Mouse (Mus musculus) frontal cortex, adult (tissue): ENCODE results near the gene Alyref2.
A peak's percentile ranks its signal among the peaks of the same experiment; 100 is the strongest.
"Not testable (repeated sequence)": the region's sequence is repeated elsewhere in the genome, so short reads cannot be mapped to it uniquely, and the experiment has no call there.

Source experiments
- ATAC-seq: cut with Nextera tagmentation; 2 replicates; pipeline ENCODE4 v1.9.2; 2017; ENCODE audit warnings: mild to moderate bottlenecking, moderate library complexity, mixed read lengths; ENCODE audit not compliant: low TSS enrichment

Alyref2 gene

DNA sequence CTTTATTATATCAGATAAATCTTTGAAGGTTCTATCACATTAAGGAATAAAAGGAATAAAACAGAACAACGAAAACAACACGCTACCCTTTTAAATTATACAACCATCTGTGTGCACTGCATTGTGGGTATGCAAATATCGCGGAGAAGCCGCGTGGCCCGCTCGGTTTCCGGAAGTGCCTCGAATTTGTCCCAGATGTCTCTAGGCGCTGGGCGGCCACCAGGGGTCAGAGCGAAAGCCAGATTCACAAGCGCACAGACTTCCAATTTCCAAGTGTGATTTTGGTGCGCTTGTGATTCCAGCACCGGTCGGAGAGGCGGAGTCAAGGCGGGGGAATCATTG, at the start of gene Alyref2:
Alyref2 (plus strand) TSS at position 229 of the 342 bp plus-strand sequence.
- ATAC-seq: peak; percentile 81

DNA sequence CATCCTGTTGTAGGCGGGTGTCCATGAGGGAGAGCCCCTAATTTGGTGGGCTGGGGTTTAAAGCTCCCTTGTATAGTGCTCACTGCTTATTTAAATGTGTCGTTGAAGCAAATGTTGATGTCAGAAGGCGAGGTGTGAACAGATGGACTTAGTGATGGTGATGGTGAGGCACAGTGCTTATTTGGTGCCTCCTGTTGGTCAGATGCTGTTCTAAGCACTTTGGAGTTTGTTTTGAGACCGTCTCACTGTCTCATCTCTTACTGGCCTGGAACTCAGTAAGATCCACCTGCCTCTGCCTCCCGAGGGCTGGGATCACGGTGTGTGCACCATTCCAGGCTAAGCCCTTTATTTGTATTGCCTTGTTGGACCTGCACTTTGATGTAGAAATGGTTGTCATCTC, 48.4 kb upstream of the Alyref2 start:
- no peak for ATAC-seq

DNA sequence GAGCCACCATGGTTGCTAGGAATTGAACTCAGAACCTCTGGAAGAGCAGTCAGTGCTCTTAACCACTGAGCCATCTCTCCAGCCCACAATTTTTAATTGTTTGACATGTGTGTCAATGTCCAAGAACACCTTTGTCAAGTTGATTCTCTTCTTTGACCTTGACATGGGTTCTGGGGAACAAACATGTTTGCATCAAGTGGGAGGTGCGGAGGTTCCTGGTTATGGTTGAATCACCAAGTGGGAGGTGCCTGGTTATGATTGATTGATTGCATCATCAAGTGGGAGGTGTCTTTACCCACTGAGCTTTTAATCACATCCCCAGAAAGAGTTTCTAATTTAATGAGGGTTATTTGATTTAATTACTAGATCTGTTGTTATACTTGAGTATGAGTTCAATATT, 45.7 kb upstream of the Alyref2 start:
- ATAC-seq: no peak

DNA sequence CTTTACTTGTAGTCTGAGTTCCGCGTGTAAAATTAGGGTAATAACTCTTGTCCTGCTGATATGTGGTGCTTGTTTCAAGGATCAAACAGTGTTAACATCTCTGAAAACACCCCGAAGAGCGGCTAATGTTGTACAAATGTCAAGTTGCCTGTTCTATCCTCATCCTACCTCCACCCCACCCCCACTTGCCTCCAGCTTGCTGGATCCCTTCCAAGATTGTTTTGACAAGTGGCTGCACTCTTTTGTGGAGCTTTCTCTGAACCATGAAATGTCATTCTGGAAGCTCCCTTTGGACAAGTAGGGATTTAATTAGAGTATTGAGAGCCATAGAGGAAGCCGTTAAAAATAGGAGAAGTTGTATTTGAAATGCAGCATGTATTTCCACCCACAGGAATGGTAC, 43.5 kb upstream of the Alyref2 start:
- no peak for ATAC-seq

DNA sequence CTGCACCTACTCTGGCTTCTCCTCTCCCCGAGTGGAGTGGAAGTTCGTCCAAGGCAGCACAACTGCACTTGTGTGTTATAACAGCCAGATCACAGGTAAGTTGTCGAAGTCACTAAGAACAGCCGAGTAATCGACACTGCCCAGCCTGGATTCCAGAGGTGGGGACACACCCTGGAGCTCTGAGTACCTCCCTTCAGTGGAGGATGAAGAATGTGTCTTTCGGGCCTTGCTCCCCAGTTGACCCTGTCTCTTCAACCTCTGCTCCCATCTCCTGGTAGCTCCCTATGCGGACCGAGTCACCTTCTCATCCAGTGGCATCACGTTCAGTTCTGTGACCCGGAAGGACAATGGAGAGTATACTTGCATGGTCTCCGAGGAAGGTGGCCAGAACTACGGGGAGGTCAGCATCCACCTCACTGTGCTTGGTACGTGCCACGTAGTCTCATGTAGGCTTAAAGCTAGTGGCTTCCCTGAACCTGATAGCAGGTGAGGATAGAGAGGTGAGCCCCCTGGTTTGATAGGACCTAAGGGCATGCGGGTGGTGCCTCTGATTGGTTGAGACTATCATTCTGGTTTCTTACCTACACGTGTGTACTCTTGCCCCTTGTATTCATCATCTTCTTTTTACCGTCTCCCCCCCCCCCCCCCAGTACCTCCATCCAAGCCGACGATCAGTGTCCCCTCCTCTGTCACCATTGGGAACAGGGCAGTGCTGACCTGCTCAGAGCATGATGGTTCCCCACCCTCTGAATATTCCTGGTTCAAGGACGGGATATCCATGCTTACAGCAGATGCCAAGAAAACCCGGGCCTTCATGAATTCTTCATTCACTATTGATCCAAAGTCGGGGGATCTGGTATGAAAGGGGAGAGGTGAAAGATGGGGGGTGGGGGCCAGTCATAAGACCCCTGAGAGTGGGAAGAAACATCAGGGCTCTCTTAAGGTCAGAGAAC, 42.5 kb upstream of the Alyref2 start:
- no peak for ATAC-seq

DNA sequence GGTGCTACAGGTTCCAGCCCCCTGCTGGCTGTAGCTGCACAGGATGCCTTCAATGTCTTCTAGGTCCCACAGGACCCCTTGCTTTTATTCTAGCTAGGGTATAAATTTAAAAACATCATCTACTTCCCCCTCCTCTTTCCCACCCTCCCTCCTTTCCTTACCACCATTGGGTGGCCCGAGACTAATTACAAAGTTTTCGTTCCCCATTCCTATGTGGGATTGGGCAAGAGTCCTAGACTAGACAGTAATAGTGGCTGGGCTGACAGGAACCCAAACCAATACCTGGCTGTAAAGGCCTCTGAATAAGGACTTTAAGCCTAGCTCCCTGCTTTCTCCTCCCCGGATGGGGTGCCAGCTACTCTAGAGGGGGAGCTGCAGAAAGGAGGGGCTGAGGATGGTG, 40.1 kb upstream of the Alyref2 start:
- no peak for ATAC-seq

DNA sequence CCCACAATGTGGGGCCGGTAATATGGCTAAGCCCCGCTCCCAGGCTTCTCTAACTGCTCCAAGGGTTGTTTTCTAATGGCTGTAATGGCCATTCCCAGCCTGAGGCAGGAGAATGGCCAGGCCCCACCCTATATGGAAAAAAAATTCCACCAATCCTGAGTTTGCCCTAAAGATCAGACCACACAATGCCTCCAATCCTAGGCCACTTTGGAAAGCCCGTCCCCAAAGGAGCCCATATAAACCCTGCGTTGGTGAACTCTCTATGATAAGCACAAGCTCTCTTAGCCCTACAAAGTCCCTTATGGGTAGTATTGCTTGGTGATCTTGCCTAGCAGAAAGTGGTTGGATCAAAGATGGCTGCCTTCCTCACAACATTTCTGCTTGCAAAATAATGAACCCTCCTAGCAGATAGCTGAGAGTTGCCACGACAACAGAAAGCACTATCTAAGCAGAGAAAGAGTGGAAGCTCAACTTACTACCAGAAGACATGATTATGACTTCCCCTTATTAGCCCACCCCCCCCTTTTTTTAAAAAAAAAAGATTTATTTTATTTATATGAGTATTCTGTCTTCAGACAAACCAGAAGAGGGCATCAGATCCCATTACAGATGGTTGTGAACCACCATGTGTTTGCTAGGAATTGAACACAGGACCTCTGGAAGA, 37.4 kb upstream of the Alyref2 start:
- no peak for ATAC-seq

DNA sequence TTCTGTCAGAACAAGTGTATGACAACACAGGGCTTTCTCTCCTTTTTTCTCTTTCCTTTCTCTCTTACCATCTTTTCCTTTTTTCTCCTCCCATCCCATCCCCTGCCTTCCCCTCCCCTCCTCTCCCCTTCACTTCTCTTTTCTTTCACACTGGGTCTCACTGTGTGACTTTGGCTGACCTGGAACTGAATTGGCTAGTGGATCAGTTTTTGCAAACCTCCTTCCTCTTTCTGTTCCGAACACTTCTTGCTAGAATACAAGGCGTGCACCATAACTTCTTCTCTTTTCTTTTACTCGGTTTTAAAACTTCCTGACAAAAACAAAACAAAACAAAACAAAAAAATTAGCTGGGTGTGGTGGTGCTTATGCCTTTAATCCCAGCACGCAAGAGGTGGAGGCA, 36.7 kb upstream of the Alyref2 start:
- ATAC-seq: no peak

DNA sequence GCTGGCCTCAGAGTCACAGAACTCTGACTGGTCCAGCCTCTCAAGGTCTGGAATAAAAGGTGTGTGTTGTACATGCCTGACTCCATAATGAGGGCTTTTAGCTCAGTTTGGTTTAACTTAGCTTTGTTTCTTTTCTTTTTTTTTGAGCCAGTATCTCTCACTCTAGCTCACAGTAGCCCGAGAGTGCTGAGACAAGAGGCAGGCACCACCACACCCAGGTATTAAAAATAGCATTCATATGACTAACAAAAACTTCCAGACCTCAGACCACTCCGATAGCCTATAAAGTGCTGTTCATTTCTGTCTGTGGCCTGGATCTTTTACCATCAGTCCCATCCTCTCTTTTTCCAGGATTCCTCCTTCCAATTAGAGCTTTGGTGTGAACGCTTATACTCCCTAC, 33.6 kb upstream of the Alyref2 start:
- no peak for ATAC-seq

DNA sequence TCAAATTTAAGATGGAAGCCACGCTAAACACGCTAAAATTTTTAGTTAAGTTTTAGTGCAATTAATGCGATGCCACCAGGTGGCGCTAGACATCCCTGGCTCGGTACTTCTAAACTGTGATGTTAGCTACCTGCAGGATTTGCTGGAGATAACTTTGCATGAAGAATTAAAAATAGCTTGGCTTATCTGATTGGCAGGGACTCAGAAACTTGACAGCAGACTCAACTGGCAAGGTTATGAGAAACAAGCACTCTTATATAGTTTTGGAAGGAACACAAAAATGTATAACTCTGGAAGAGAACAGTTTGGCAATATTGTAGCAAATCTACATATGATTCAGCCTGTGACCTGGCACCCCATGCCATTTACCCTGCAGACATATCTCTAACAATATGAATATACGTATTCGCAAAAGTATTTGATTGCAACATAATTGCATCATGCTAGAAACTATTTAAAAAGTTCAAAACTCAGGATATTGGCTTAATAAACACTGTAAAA, 32.9 kb upstream of the Alyref2 start:
- 0 out of 2 replicates have a peak, but pooled peaks have one; percentile 31 for ATAC-seq

DNA sequence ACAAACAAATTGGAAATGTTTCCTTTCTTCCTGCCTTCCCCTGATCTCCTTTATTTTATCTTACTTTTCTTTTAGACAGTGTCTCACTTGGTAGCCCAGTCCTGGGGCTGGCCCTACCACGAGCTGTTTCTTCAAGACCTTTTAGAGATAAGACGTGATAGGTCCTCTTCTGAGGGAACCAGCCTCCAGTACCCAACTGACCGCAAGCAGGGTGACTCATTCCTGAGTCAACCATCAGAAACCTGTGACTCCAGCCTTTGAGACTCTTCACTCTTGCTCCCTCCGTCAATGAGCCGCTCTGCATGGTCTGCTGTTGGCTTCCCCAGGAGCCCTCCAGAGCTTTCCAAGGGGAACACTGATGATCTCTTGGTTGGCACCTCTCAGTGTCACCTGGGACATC, 32.4 kb upstream of the Alyref2 start:
- ATAC-seq: no peak

DNA sequence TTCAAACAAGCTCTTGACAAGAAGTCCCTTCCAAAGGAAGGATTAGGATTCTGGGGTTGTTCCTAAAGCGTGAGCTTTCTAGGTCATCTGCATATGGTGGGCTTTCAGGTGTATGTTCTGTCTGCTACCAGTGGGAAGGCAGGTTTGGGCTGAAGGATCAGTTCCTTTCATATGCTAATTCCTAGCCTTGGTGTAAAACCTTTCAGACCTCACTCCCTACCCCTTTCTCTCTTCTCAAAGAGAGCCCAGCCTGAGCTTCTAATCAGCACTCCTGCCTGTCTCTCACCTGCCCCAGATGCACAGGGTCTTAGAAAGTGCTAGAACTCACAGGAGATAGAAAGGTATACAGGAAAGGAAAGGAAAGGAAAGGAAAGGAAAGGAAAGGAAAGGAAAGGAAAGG, 31.8 kb upstream of the Alyref2 start:
- ATAC-seq: no peak

DNA sequence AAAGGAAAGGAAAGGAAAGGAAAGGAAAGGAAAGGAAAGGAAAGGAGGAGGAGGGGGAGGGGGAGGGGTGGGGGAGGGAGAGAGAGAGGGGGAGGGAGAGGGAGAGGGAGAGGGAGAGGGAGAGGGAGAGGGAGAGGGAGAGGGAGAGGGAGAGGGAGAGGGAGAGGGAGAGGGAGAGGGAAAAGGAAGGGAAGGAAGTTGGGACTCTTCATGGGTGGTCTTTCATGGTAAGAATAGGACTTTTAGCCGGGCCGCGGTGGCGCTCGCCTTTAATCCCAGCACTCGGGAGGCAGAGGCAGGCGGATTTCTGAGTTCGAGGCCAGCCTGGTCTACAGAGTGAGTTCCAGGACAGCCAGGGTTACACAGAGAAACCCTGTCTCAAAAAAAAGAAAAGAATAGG, 31.3 kb upstream of the Alyref2 start:
- not testable (repeated sequence) for ATAC-seq

DNA sequence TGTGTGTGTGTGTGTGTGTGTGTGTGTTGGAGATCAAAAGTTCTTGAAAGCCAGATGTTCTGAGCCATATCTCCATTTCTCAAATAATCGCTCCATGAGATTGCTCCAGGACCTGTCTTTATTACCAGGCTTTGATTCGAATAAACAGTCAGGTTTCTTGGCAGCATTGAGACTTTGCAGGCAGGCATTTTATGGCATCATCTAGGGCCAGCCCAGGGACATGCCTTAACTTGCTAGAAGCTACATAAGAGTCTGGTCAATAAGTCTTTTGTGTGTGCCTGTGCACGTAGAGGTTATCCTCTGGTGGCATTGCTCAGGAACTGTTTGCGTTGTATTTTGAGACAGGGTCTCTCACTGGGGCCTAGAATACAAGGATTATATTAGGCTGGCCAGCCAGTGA, 29.8 kb upstream of the Alyref2 start:
- ATAC-seq: no peak

DNA sequence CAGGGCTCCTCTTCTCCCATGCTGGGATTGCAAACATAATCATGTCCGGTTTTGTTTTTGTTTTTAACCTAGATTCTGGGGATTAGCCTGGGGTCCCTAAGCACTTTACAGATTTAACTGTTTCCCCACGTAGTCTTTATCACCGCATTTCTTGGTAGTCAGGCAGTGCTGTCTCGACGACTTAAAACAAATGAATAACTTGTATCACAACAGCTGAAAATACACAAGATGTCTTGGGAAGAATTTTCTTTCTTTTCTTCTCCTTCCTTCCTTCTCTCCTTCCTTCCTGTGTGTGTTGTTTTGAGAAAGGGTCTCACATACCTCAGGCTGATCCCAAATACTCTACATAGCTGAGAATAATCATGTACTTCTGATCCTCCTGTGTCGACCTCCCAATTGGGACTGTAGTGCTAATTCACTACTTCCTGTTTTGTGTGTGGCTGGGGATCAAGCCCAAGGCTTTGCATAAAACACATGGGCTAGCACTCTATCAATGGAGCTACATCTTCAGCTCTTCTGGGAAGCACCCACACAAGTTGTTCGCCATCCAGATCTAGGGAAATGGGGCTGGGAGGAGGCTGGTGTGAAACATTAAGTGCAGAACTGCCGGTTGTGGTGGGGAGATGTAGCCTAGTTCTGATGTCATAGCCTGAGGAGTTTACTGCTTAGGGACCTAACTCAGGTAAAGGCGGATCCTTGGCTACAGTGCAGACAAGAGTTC, 29.2 kb upstream of the Alyref2 start:
- ATAC-seq: peak; percentile 69; the same call in 1 of the 2 replicates

DNA sequence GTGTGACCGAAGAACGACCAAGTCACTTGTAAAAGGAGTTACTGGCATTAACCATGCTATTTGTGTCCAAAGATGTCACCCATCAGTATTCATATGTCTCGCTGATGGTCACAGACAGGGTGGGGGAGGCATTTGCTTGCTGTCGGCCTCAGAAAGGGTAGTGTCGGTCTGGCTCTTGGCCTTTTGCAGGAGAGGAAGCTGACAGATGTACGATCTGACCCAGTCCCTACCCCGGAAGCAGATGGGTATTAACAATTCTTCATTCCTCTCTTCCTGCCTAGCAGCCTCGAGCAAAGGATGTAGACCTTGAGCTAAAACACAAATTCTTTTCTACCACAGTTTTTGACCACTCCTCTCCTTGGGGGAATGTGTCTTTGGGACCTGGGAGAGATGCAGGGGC, 26.2 kb upstream of the Alyref2 start:
- ATAC-seq: no peak

DNA sequence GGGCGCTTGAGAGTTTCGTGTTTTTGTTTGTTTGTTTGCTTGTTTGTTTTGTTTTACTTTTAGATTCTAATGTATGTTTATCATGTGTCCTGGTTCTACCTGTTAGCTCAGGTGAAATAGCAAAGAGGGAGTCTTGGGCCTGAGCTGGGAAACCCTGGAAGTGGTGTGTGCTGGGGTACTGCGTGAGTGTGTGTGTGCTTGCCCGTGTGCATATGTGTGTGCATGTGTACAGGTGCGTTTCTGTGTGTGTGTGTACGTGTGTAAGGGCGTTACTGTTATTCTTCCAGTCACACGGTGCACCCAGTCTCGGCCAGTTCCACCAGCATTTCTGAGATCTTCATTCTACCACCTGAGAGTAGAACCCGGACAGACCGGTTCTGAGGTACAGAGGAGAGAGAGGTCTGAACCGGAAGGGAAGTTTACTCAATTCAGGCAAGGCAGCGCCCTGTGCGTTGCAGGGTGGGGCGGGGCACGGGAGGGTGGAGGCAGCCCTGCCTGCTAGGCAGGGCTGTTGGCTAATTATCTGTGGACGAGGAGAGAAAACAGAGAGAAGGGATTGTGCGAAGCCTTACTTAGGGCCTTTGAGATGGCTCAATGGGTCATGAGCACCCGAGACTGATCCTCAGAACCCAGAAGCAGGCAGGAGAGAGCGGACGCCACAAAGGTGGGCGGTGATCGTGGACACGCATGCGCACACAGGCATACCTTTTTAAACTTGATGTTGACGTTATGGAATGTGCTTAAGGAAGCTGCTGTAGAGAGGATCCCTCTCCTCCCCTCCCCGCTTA, 25.3 kb upstream of the Alyref2 start:
- ATAC-seq: peak; percentile 57; the same call in 1 of the 2 replicates

DNA sequence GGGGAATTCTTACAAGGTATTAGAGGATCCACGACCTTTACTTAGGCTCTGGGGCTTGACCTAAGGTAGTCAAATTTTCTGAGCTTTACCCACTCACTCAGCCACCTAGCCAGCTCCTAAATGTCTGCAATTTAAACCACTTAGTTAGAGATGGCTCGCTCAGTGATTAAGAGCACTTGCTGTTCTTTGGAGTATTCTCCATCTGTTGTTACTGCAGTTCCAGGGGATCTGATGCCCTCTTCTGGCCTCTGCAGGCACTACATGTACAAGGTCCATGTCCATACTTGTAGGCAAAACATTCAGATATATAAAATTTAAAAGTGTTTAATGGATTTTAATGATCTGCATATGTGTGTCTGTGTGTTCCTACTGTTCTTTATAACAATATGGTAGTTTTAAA, 24.3 kb upstream of the Alyref2 start:
- peak; percentile 92 for ATAC-seq

DNA sequence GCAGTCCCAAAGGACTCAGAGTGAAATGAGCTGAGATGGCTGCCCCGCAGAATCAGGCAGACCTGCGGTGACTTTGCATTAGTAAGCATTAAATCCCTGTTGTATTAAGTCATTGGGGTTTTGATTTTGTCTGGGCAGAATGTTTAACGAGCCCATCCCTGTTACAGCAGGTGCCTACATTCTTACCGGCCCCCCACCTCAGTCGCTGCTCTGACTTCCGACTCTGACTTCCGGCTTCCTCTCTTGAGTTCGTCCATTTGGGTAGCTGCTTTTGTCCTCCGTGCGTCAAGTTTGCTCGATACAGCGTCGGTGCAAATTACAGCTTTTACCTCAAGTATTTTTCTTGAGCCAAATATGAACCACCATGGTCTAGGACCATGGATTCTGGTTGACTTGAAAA, 9.0 kb upstream of the Alyref2 start:
- no peak for ATAC-seq

DNA sequence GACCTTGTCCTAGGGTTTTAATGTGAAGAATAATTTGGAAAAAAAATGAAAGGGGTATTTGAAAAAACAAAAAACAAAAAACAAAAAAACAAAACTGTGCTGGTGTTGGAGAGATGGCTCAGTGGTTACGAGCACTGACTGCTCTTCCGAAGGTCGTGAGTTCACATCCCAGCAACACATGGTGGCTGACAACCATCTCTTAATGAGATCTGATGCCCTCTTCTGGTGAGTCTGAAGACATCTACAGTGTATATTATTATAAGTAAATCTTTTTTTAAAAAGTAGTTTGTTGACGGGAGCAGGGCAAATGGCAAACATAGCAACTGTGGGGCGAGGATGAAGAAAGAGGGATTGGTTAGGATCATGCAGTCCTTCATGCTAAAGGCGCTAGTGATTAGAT, 7.9 kb upstream of the Alyref2 start:
- ATAC-seq: no peak

DNA sequence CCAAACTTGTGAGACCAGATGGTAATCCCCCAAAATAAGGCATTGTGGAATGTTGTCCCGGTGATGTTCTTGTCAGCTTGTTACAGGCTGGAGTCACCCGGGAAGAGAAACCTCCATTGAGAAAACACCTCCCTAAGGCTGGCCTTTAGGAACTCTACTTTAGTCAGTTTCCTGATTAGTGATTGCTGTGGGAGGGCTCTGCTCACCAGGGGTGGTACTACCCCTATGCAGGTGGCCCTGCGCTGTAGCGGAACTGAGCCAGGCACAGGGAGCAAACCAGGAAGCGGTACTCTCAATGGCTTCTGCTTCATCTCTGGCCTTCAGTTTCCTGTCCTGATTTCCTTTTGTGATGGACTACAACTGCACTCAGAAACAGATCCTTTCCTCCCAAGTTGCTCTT, 3.4 kb upstream of the Alyref2 start:
- no peak for ATAC-seq
